Comparison of ENCODE assay signal across 18 mouse cellular contexts in the genomic region with DNA sequence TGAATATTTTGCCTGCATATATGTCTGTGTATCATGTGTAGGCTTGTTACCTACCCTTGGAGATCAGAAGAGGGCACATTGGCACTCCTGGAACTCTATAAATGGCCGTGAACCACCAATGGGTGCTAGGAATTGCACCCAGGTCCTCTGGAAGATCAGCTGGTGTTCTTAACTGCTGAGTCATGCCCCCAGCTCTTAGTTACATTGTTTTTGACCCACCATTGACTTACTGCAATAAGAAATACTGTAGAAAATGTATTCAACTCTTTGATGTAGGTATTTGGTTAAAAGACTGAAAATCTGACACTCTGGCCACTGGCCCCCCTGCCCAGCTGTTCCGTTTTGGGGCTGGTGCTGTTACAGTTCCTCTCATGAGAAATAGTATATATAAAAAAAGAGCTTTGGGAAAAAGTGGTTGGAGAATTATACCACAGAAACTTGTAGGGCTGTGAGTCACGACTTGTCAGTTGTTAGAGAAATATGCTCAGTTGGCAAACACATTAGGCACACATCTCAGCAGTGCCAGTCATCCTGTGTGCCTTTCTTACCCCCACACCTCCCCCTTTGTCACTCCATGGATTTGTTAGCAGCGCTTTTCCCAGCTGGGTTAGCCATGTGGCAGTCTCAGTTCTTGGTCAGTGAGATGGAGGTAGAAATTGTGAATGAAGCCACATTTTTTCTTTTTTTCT. TPM values are rescaled to one million over a fixed set of nuclear protein-coding genes. Genes with fewer than 3 reads are reported as not detected.
DNase-seq lines count a peak whose midpoint lies in the region; ATAC-seq and TF ChIP-seq lines count a peak whose summit lies in the region.
"Had no signal": no experiment of that assay in that cellular context is flagged by ENCODE, and none has a peak within 500 bp of the region (broad histone marks: within the 10 kb centered on the region; RNA-seq: fewer than 3 reads in every experiment).

No protein-coding gene starts in this region.

- no peak overlapping the region for H3K4me3 ChIP-seq in brown adipose tissue, adult 24 weeks (ENCODE audit: insufficient read depth, low read depth, low read length)
- no peak overlapping the region for H3K4me3 ChIP-seq in myocyte
- H3K4me3 ChIP-seq: embryonic facial prominence, embryonic 12.5 days; liver, embryonic 15.5 days had no signal

- H3K4me2 ChIP-seq in myocyte (ENCODE audit: low read depth): no peak overlapping the region
- H3K4me2 ChIP-seq: embryonic facial prominence, embryonic 12.5 days; liver, embryonic 15.5 days had no signal

- no peak for TF ChIP-seq POLR2A in myocyte (IDR thresholded peaks at IDR 0.05; ENCODE audit: insufficient read length, low read depth)

- no peak overlapping the region for H3ac ChIP-seq in myocyte (ENCODE audit: control insufficient read depth, insufficient read length)

- peaks cover 5% of the 10 kb centered on the region for H3K4me1 ChIP-seq in brown adipose tissue, adult 24 weeks (ENCODE audit: control insufficient read depth, insufficient read depth, insufficient read length, low read length)
- H3K4me1 ChIP-seq: liver, embryonic 15.5 days had no signal

- no peak for ATAC-seq in megakaryocyte, adult 5-6 weeks (ENCODE audit: poor library complexity, severe bottlenecking)
- ATAC-seq: forebrain, embryonic 14.5 days; hindbrain, postnatal 0 days had no signal

- no peaks in the 10 kb centered on the region for H3K36me3 ChIP-seq in myocyte (ENCODE audit: control insufficient read depth, insufficient read depth)
- H3K36me3 ChIP-seq: embryonic facial prominence, embryonic 12.5 days; liver, embryonic 15.5 days had no signal

- H3K27me3 ChIP-seq in myocyte (ENCODE audit: control insufficient read depth, insufficient read depth, insufficient read length): no peaks in the 10 kb centered on the region
- H3K27me3 ChIP-seq: CH12.LX; embryonic facial prominence, embryonic 12.5 days; liver, embryonic 15.5 days had no signal

- peak overlapping the region; percentile 17; the same call in 1 of the 2 replicates for H3K27ac ChIP-seq in brown adipose tissue, adult 24 weeks (replicated peaks; ENCODE audit: low read depth, low read length)
- H3K27ac ChIP-seq: embryonic facial prominence, embryonic 12.5 days; hindbrain, postnatal 0 days; liver, embryonic 15.5 days had no signal

- H3K79me2 ChIP-seq in myocyte (ENCODE audit: control insufficient read depth, insufficient read depth): peaks cover 8% of the 10 kb centered on the region

- peak; percentile 52 to 72 for DNase-seq in frontal cortex, adult 2 months (ENCODE audit: extremely low spot score in 1 of 2, low spot score in 1 of 2)
- DNase-seq in frontal cortex, postnatal 14 days (ENCODE audit: low spot score in 2 of 2): no peak
- DNase-seq in right cerebral cortex, adult 2 months (ENCODE audit: low spot score in 2 of 2): peak; percentile 40 to 56
- DNase-seq in right cerebral cortex, postnatal 4 days: no peak
- DNase-seq in embryo, embryonic 9.5 days (ENCODE audit: extremely low spot score): no peak
- DNase-seq: cerebellum, postnatal 10 days; heart, adult 18-20 months; heart, postnatal 14 days; kidney, adult 8-10 months; lung, postnatal 4 days had no signal

TF ChIP-seq in myocyte, 11 proteins besides CTCF, POLR2A, EP300 and RAD21:
- no peak for TF ChIP-seq POLR2AphosphoS2 (IDR thresholded peaks at IDR 0.05; ENCODE audit: insufficient read length, low read depth)
- TF ChIP-seq USF1 (IDR thresholded peaks at IDR 0.05; ENCODE audit: low read depth): peak; percentile 24

RNA-seq across cellular contexts. Expression of a gene that starts 58.4 kb away (rescaled TPM):
- 47.5 and 54.9 TPM in 2 replicates for polyA plus RNA-seq in frontal cortex, adult 2 months (2012; rRNA removed)
- 13.0 and 14.6 TPM in 2 replicates for polyA plus RNA-seq in brown adipose tissue, adult 24 weeks (2012; ENCODE audit: insufficient read depth, insufficient read length, missing spikeins)
- polyA plus RNA-seq in myocyte (2012; fragmentation: generic; extraction: Trizol): 1.5 TPM
- total RNA-seq in megakaryocyte, adult 5-6 weeks (2015): 4.9 and 5.0 TPM in 2 replicates
- total RNA-seq in megakaryocyte, adult 5-6 weeks (2017): 1.5 and 2.8 TPM in 2 replicates

Comparison
In these comparisons a context has a peak if more than half of its experiments do, and no peak if none do; other contexts are left out.
1. DNase-seq: peak in frontal cortex, adult 2 months (2 of 2) and right cerebral cortex, adult 2 months (2 of 2); none in frontal cortex, postnatal 14 days (0 of 2), right cerebral cortex, postnatal 4 days (single experiment) and embryo, embryonic 9.5 days (single experiment).